Mouse (Mus musculus) neural tube, embryonic 11.5 days (tissue): ENCODE measurements at regions not wholly inside any gene's neighbourhood (a gene's known extent, or its start where the extent isn't known, plus 50 kb on each side); places are given as distances from the start of the nearest gene placed in this dataset.
A peak's percentile ranks its signal among the peaks of the same experiment; 100 is the strongest.

Source experiments
- ATAC-seq: fragments of 200-750 bp; cut with Nextera tagmentation; 2 replicates; pipeline ENCODE4 v1.8.0; 2017; ENCODE audit warnings: moderate number of reproducible peaks, mild to moderate bottlenecking, moderate TSS enrichment, moderate library complexity; ENCODE audit not compliant: insufficient read depth, low FRiP score, low TSS enrichment
- DNase-seq: peaks from one replicate; pipeline ENCODE4 v3.0.0-alpha.2; 2015; ENCODE audit warnings: low spot score
- H3K27ac ChIP-seq: fragments of 300-500 bp; sonication (generic); 2 replicates; pipeline ENCODE4 v1.5.1; 2014; ENCODE audit warnings: low read depth, mild to moderate bottlenecking, low read length
- H3K27me3 ChIP-seq: fragments of 300-500 bp; sonication (generic); 2 replicates; pipeline ENCODE4 v1.6.1; 2014; ENCODE audit warnings: mild to moderate bottlenecking, low read length, mixed read lengths; ENCODE audit not compliant: control insufficient read depth, insufficient read depth
- H3K36me3 ChIP-seq: fragments of 300-500 bp; sonication (generic); 2 replicates; pipeline ENCODE4 v1.6.1; 2014; ENCODE audit warnings: mild to moderate bottlenecking, low read length, moderate library complexity, mixed read lengths; ENCODE audit not compliant: control insufficient read depth, insufficient read depth
- H3K4me1 ChIP-seq: fragments of 300-500 bp; sonication (generic); 2 replicates; pipeline ENCODE4 v1.6.1; 2014; ENCODE audit warnings: low read length, mixed read lengths; ENCODE audit not compliant: control insufficient read depth, insufficient read depth
- H3K4me2 ChIP-seq: fragments of 300-500 bp; sonication (generic); 2 replicates; pipeline ENCODE4 v1.6.1; 2014; ENCODE audit warnings: low read depth, mild to moderate bottlenecking, moderate library complexity
- H3K4me3 ChIP-seq: fragments of 300-500 bp; sonication (generic); 2 replicates; pipeline ENCODE4 v1.5.1; 2014; ENCODE audit warnings: low read depth, low read length
- H3K9ac ChIP-seq: fragments of 300-500 bp; sonication (generic); 2 replicates; pipeline ENCODE4 v1.6.1; 2014; ENCODE audit warnings: mild to moderate bottlenecking, low read length
- H3K9me3 ChIP-seq: fragments of 300-500 bp; sonication (generic); 2 replicates; pipeline ENCODE4 v1.6.1; 2016; ENCODE audit warnings: low read length; ENCODE audit not compliant: control insufficient read depth
- WGBS: fragments of 180-500 bp; shearing (Covaris S2); extraction: QIAGEN DNeasy Blood & Tissue Kit; methylation state at CpG from one replicate; pipeline ENCODE4 v1.1.7; 2014; 5-methylcytosine and 5-hydroxymethylcytosine counted together

GRCm38 (mm10) chr4:106094882-106095556, 221.0 kb upstream of the Usp24 start:
- WGBS: 85% methylated on average over 11 of the region's 11 CpGs
- Histone ChIP-seq H3K27me3 (no peaks in the 10 kb centered on the region), H3K9ac (no peak overlapping the region), H3K36me3 (no peaks in the 10 kb centered on the region), H3K4me2 (no peak overlapping the region), H3K27ac (no peak overlapping the region), H3K9me3 (no peaks in the 10 kb centered on the region), H3K4me1 (no peaks in the 10 kb centered on the region; the same call in 1 of the 2 replicates), H3K4me3 (no peak overlapping the region)
- no peak for ATAC-seq
- DNase-seq: no peak

- ATAC-seq (no peak), DNase-seq (no peak)
- Histone ChIP-seq H3K4me3 (no peak overlapping the region), H3K36me3 (no peaks in the 10 kb centered on the region), H3K4me1 (peaks cover 7% of the 10 kb centered on the region; the same call in 1 of the 2 replicates), H3K9ac (no peak overlapping the region), H3K27ac (no peak overlapping the region), H3K9me3 (no peaks in the 10 kb centered on the region), H3K4me2 (no peak overlapping the region), H3K27me3 (no peaks in the 10 kb centered on the region)
- WGBS: 57% methylated on average over 3 of the region's 3 CpGs
Measured at GRCm38 (mm10) chr4:106096130-106096529, 219.9 kb upstream of the Usp24 start.

- Histone ChIP-seq H3K27me3 (no peaks in the 10 kb centered on the region), H3K4me3 (no peak overlapping the region), H3K36me3 (no peaks in the 10 kb centered on the region), H3K4me2 (no peak overlapping the region), H3K9ac (no peak overlapping the region), H3K27ac (no peak overlapping the region), H3K4me1 (peaks cover 11% of the 10 kb centered on the region), H3K9me3 (no peaks in the 10 kb centered on the region)
- no peak for DNase-seq
- 93% methylated on average over 1 of the region's 1 CpGs for WGBS
- no peak for ATAC-seq
Measured at GRCm38 (mm10) chr4:106097846-106098245, 218.2 kb upstream of the Usp24 start.

- peaks cover 11% of the 10 kb centered on the region for H3K4me1 ChIP-seq
- DNase-seq: no peak
- H3K36me3 ChIP-seq: no peaks in the 10 kb centered on the region
- WGBS: 48% methylated on average over 11 of the region's 11 CpGs
- no peaks in the 10 kb centered on the region for H3K27me3 ChIP-seq
- no peaks in the 10 kb centered on the region for H3K9me3 ChIP-seq
- no peak for ATAC-seq
- H3K4me3 ChIP-seq: no peak overlapping the region
- no peak overlapping the region for H3K4me2 ChIP-seq
- H3K9ac ChIP-seq: no peak overlapping the region
- H3K27ac ChIP-seq: 0 out of 2 replicates have a peak overlapping the region, but pooled peaks have one; percentile 4
Measured at GRCm38 (mm10) chr4:106100211-106101025, 215.6 kb upstream of the Usp24 start.

GRCm38 (mm10) chr4:106101904-106102303, 214.1 kb upstream of the Usp24 start:
- Histone ChIP-seq H3K4me1 (peaks cover 11% of the 10 kb centered on the region), H3K27ac (no peak overlapping the region), H3K9ac (no peak overlapping the region), H3K4me3 (no peak overlapping the region), H3K27me3 (no peaks in the 10 kb centered on the region), H3K9me3 (no peaks in the 10 kb centered on the region), H3K36me3 (no peaks in the 10 kb centered on the region), H3K4me2 (no peak overlapping the region)
- DNase-seq: no peak
- ATAC-seq: no peak
- WGBS: 55% methylated on average over 5 of the region's 5 CpGs

- no peak overlapping the region for H3K9ac ChIP-seq
- no peaks in the 10 kb centered on the region for H3K36me3 ChIP-seq
- H3K4me2 ChIP-seq: no peak overlapping the region
- ATAC-seq (peak; percentile 35; the same call in 1 of the 2 replicates), DNase-seq (peak; percentile 57)
- H3K4me3 ChIP-seq: no peak overlapping the region
- no peaks in the 10 kb centered on the region for H3K27me3 ChIP-seq
- 33% methylated on average over 7 of the region's 7 CpGs for WGBS
- peaks cover 11% of the 10 kb centered on the region for H3K4me1 ChIP-seq
- no peaks in the 10 kb centered on the region for H3K9me3 ChIP-seq
- no peak overlapping the region for H3K27ac ChIP-seq
Measured at GRCm38 (mm10) chr4:106102451-106102977, 213.5 kb upstream of the Usp24 start.

- DNase-seq (peak; percentile 44), ATAC-seq (peak; percentile 61; the same call in 1 of the 2 replicates)
- H3K4me3 ChIP-seq: no peak overlapping the region
- no peak overlapping the region for H3K27ac ChIP-seq
- no peak overlapping the region for H3K4me2 ChIP-seq
- H3K9ac ChIP-seq: no peak overlapping the region
- WGBS: 77% methylated on average over 11 of the region's 11 CpGs
- peaks cover 11% of the 10 kb centered on the region for H3K4me1 ChIP-seq
- no peaks in the 10 kb centered on the region for H3K27me3 ChIP-seq
- no peaks in the 10 kb centered on the region for H3K9me3 ChIP-seq
- H3K36me3 ChIP-seq: no peaks in the 10 kb centered on the region
Measured at GRCm38 (mm10) chr4:106103750-106104635, 212.0 kb upstream of the Usp24 start.

- no peak overlapping the region for H3K4me2 ChIP-seq
- H3K27me3 ChIP-seq: no peaks in the 10 kb centered on the region
- no peaks in the 10 kb centered on the region for H3K36me3 ChIP-seq
- no peaks in the 10 kb centered on the region for H3K9me3 ChIP-seq
- H3K4me1 ChIP-seq: no peaks in the 10 kb centered on the region
- no peak overlapping the region for H3K9ac ChIP-seq
- ATAC-seq: no peak
- no peak for DNase-seq
- H3K4me3 ChIP-seq: no peak overlapping the region
- no peak overlapping the region for H3K27ac ChIP-seq
Measured at GRCm38 (mm10) chr4:106112981-106113380, 203.0 kb upstream of the Usp24 start.
